9 mouse cellular contexts compared by ENCODE assay signal in the genomic region with DNA sequence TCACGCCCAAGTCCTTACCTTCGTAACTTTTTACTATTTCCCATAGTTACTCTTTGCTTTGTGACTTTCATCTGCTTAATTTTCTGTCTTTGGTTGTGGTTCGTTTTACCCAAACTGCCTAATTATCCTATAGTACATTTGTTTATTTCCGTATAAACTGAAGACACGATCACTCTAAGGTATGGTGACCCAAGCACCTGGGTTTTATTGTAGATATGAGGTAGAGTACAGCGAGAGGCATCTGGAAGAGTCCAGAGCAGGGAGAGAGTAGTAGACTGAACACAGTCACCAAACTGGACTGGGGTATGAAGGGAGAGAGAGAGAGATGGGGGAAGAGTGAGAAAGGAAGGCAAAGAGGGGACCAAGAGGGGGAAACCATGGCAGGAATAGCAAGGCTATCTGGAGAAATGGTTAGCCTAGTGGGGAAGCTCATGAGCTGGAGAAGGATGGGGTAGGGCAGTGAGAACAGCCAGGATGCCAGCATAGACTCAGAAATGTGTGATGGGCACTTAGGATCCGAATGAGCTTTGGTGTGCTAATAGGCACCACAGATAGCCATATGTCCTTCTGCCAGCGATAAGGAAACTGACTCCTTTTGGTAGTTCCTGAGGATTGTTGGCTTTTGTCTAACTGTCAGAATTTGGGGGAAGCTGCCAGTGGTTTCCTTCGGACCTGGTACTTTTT.
DNase-seq lines count a peak whose midpoint lies in the region; ATAC-seq lines count a peak whose summit lies in the region.
"Had no signal": no experiment of that assay in that cellular context is flagged by ENCODE, and none has a peak within 500 bp of the region (broad histone marks: within the 10 kb centered on the region; RNA-seq: fewer than 3 reads in every experiment).

No protein-coding gene starts in this region.

- peak overlapping the region; percentile 39 for H3K4me2 ChIP-seq in forebrain, embryonic 16.5 days (ENCODE audit: low read length)
- H3K4me2 ChIP-seq in neural tube, embryonic 14.5 days (ENCODE audit: low read depth, low read length), result peak overlapping the region; percentile 23; the same call in 1 of the 2 replicates
- no peak overlapping the region for H3K4me2 ChIP-seq in heart, embryonic 11.5 days

- ATAC-seq in megakaryocyte, adult 5-6 weeks (ENCODE audit: poor library complexity, severe bottlenecking), result no peak
- ATAC-seq in forebrain, embryonic 16.5 days, result no peak
- ATAC-seq in megakaryocyte progenitor cell, adult 5-6 weeks (replicated peaks; ENCODE audit: poor library complexity), result peak; percentile 46
- ATAC-seq in neural tube, embryonic 14.5 days (ENCODE audit: low read depth), result no peak
- ATAC-seq in heart, embryonic 11.5 days (replicated peaks; ENCODE audit: insufficient number of reproducible peaks, low FRiP score, low TSS enrichment), result no peak

- no peak for DNase-seq in urinary bladder, postnatal 36 days (ENCODE audit: low spot score in 2 of 2)
- DNase-seq in adrenal gland, postnatal 25 days, result no peak

- peaks cover 4% of the 10 kb centered on the region for H3K36me3 ChIP-seq in megakaryocyte, embryonic 14.5 days (replicated peaks; ENCODE audit: low read length)
- no peaks in the 10 kb centered on the region for H3K36me3 ChIP-seq in forebrain, embryonic 16.5 days (ENCODE audit: control insufficient read depth, insufficient read depth)
- no peaks in the 10 kb centered on the region for H3K36me3 ChIP-seq in neural tube, embryonic 14.5 days (ENCODE audit: control insufficient read depth, insufficient read depth, low read length)
- H3K36me3 ChIP-seq in heart, embryonic 11.5 days (ENCODE audit: control insufficient read depth, insufficient read depth, low read length), result no peaks in the 10 kb centered on the region
- H3K36me3 ChIP-seq: G1E had no signal

- no peak overlapping the region for H3K27ac ChIP-seq in forebrain, embryonic 16.5 days (ENCODE audit: low read length)
- H3K27ac ChIP-seq in neural tube, embryonic 14.5 days (ENCODE audit: low read depth, low read length), result no peak overlapping the region
- no peak overlapping the region; the same call in 1 of the 2 replicates for H3K27ac ChIP-seq in heart, embryonic 11.5 days (ENCODE audit: low read depth, low read length)

- H3K9me3 ChIP-seq in megakaryocyte, embryonic 14.5 days, result no peaks in the 10 kb centered on the region
- no peaks in the 10 kb centered on the region for H3K9me3 ChIP-seq in forebrain, embryonic 16.5 days (ENCODE audit: control insufficient read depth, low read length)
- no peaks in the 10 kb centered on the region for H3K9me3 ChIP-seq in neural tube, embryonic 14.5 days (ENCODE audit: control insufficient read depth, low read length)
- no peaks in the 10 kb centered on the region for H3K9me3 ChIP-seq in heart, embryonic 11.5 days (replicated peaks; ENCODE audit: control insufficient read depth, low read length)
- H3K9me3 ChIP-seq: G1E had no signal

- no peak overlapping the region for H3K9ac ChIP-seq in forebrain, embryonic 16.5 days (replicated peaks; ENCODE audit: low read depth, low read length)
- no peak overlapping the region for H3K9ac ChIP-seq in neural tube, embryonic 14.5 days (replicated peaks; ENCODE audit: low read depth, low read length)
- H3K9ac ChIP-seq in heart, embryonic 11.5 days (ENCODE audit: low read depth, low read length), result no peak overlapping the region

- H3K27me3 ChIP-seq in megakaryocyte, embryonic 14.5 days (replicated peaks), result no peaks in the 10 kb centered on the region
- no peaks in the 10 kb centered on the region for H3K27me3 ChIP-seq in forebrain, embryonic 16.5 days (replicated peaks; ENCODE audit: control insufficient read depth, insufficient read depth, low read length)
- H3K27me3 ChIP-seq in neural tube, embryonic 14.5 days (ENCODE audit: control insufficient read depth, insufficient read depth, low read length), result no peaks in the 10 kb centered on the region
- no peaks in the 10 kb centered on the region for H3K27me3 ChIP-seq in heart, embryonic 11.5 days (ENCODE audit: control insufficient read depth, insufficient read depth, low read length)

- H3K4me3 ChIP-seq in megakaryocyte, embryonic 14.5 days (replicated peaks), result peak overlapping the region; percentile 82
- H3K4me3 ChIP-seq in forebrain, embryonic 16.5 days (replicated peaks; ENCODE audit: low read length), result peak overlapping the region; percentile 23
- H3K4me3 ChIP-seq in neural tube, embryonic 14.5 days (ENCODE audit: low read depth, low read length), result no peak overlapping the region
- no peak overlapping the region for H3K4me3 ChIP-seq in heart, embryonic 11.5 days (ENCODE audit: low read depth, low read length)

- 51% methylated on average over 9 of the region's 9 CpGs for WGBS in forebrain, embryonic 16.5 days
- whole genome bisulfite sequencing in neural tube, embryonic 14.5 days, result 71% methylated on average over 9 of the region's 9 CpGs
- WGBS in heart, embryonic 11.5 days (ENCODE audit: insufficient replicate concordance), result 75% methylated on average over 9 of the region's 9 CpGs

- peaks cover 63% of the 10 kb centered on the region for H3K4me1 ChIP-seq in megakaryocyte, embryonic 14.5 days
- H3K4me1 ChIP-seq in forebrain, embryonic 16.5 days (replicated peaks; ENCODE audit: control insufficient read depth, insufficient read depth, low read length), result peaks cover 6% of the 10 kb centered on the region
- 0 out of 2 replicates have a peak, but pooled peaks cover 3% of the 10 kb centered on the region for H3K4me1 ChIP-seq in neural tube, embryonic 14.5 days (ENCODE audit: control insufficient read depth, insufficient read depth, low read length)
- H3K4me1 ChIP-seq in heart, embryonic 11.5 days (ENCODE audit: control insufficient read depth, insufficient read depth, low read length), result no peaks in the 10 kb centered on the region

Comparison
In these comparisons a context has a peak if more than half of its experiments do, and no peak if none do; other contexts are left out.
1. H3K4me3 ChIP-seq: peak in megakaryocyte, embryonic 14.5 days (single experiment) and forebrain, embryonic 16.5 days (single experiment); none in neural tube, embryonic 14.5 days (single experiment) and heart, embryonic 11.5 days (single experiment).